Mouse (Mus musculus): ENCODE measurements at regions not wholly inside any gene's neighbourhood (a gene's known extent, or its start where the extent isn't known, plus 50 kb on each side); places are given as distances from the start of the nearest gene placed in this dataset.

- DNase-seq (ENCODE audit: extremely low read depth, low read depth, low spot score), result no peak
Observed at GRCm38 (mm10) chr7:73185591-73185990, 189.7 kb upstream of the Rgma start.

GRCm38 (mm10) chr7:73186501-73186900, 188.8 kb upstream of the Rgma start:
- no peak for DNase-seq (ENCODE audit: extremely low read depth, low read depth, low spot score)

DNA sequence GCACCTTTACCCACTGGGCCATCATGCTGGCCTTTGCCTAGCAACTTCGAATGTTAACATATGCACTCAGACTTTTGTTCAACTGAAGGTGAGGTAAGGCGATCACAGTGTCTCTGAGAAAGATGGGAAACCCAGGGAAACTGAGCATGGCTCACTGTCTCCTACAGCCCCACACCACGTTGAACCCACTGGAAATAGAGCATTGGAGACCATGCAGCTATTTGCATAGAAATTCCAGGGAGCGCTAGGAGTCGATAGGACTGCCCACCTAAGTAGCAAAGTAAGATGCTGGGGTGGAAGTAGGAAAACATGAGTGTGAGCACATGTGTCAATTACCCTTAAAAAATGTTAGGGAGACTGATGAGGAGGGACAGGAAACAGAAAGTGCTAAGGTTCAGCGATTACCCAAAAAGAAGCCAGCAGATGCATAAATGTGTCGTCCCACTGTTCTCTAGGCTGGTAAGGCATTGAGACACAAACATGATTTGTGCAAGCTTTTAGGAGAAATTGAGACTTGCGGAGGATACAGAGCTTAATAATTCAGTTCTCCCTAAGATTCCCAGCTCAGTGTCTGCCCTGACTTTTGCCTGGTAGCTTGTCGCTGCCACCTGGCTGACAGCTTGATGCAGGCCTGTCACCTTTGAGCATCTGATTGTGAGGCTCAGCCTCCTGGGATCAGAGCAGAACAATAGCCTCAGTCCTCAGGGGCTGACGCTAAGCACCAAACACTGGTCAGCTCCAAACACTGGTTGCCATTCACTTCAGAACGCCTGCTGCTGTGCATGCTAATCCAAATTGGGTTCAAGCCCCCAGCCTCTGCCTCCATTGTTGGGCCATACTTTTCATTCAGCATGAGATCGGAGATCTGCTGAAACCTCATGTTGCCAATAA, 183.7 kb upstream of the Rgma start:
- DNase-seq (ENCODE audit: extremely low read depth, low read depth, low spot score), result no peak

GRCm38 (mm10) chr7:73192839-73193238, 182.5 kb upstream of the Rgma start:
- no peak for DNase-seq (ENCODE audit: extremely low read depth, low read depth, low spot score)

DNA sequence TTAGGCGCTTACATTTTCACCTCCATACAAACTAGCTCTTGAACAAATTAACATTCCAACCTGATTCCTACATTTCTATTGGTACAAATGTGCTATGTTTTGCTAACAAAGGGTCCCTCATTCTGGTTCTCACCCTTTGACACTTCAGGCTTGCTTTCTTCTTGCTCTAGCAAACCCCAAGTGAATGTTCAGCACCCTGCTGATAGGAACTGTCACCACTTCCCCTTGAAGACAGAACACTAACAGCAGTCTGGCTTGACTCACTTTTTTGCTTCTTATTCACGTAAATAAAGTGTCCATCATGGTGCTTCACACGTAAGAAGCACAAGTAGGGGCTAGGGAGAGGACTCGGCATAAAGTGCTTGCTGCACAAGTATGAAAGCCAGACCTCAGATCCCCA, 180.0 kb upstream of the Rgma start:
- no peak for DNase-seq (ENCODE audit: extremely low read depth, low read depth, low spot score)

DNA sequence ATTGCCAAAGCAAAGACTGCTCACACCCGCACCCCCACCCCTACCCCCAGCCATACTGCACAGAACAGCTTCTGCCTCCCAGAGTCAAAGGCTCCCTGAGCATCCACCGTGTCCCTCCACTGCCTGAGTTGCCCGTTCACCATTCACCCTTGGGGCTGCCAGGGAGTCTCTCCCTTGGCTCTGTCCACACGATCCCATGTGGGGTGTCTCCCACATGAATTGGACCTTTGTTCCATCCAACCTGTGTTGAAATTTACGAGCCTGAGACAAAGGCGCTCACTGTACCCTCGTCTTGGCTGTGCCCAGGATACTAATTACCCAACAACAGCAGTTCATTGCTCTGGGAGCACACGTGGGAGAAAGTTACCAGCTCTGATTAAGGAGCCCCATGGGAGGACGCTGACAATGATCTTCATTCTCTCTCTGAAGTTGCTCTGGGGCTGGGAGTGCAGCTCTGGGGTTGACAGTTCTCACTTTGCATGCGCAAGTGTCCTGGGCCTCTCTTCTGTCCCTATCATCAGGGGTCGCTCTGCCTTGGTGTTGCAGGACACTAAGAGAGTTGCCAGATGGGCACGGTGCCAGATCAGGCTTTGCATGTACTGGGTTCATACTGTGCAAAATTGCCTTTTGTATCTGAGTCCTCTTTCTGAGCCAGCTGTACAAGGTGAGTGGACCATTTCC, 178.3 kb upstream of the Rgma start:
- DNase-seq (ENCODE audit: extremely low read depth, low read depth, low spot score), result peak; percentile 98

GRCm38 (mm10) chr7:73198069-73198468, 177.2 kb upstream of the Rgma start:
- DNase-seq (ENCODE audit: extremely low read depth, low read depth, low spot score), result peak; percentile 100

DNA sequence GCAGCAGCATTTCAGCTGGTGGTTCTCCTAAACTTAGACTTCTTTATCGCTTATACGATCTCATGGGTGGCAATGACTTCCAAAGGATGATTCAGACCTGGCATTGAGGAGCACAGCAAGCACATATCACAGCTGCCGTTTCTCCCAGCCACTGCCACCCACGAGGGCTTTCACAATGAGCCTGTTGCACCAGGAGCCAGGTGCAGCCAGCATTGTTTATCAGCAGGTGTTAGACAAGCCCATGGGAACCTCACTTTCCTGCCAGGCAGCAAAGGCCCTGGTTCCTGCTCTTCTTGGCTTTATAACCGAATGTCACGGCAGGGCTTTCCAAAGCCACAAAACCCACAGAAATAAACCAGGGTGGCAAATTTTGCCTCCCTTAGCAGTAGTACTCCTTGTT, 175.3 kb upstream of the Rgma start:
- peak; percentile 98 for DNase-seq (ENCODE audit: extremely low read depth, low read depth, low spot score)

- DNase-seq (ENCODE audit: extremely low read depth, low read depth, low spot score), result no peak
Observed at GRCm38 (mm10) chr7:73201330-73201729, 174.0 kb upstream of the Rgma start.

DNA sequence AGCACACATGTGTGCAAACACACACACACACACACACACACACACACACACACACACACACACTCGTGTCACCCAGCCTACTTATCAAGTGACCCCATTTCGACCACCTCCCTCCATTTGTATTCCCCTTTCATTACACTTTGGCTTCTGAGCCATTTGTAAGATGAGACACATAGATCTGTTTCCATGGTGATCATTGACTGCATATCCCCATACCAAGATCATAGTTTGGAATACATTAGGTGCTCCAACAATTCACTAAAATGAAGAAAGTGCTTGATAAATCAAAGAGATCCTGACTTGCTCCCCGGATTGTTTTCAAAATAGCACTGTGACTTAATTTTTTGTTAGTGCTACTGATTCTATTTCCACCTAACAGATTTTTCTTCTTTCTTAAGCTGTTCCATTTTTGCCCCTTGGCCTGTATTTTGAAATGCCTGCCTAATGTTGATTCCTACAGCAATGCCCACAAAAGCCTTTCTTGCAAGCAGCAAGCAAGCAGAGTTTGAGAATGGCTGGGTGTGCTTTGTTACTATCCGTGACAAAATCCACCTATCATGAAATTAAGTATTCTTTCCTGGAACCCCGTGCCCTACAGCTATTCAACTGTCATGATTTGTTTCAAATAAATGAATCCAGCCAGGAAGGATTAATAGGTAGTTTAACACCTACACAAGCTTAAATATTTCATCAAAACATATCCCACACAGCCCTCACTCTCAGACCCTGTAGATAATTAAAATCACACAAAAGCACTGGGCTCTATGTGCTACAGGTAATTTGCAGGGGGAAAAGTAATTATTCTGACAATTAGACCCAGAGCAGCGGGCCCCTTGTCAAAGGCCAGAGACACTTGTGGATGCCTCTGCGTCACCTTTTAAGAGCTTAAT, 168.1 kb upstream of the Rgma start:
- peak; percentile 98 for DNase-seq (ENCODE audit: extremely low read depth, low read depth, low spot score)

- no peak for DNase-seq (ENCODE audit: extremely low read depth, low read depth, low spot score)
Observed at GRCm38 (mm10) chr7:73208479-73208816, 166.9 kb upstream of the Rgma start.

- no peak for DNase-seq (ENCODE audit: extremely low read depth, low read depth, low spot score)
Observed at GRCm38 (mm10) chr7:73208817-73209602, 166.3 kb upstream of the Rgma start.

DNA sequence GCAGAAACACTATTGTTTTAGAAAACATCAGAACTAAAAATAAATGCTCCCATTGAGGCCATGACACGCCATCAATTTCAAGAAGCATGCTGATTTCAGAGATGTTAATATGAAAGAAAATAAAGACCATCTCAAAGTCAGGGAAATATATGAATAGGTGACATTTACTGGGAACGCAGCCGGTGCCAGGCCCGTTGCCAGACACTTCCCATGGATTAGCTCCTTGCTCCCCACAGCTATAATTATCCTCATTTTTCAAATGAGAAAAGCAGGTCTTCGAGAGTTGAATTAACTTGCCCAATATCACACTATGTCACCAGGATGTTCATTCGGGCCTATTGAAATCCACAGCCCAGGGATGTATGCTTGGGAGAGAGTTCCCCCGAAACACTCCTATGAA, 165.2 kb upstream of the Rgma start:
- no peak for DNase-seq (ENCODE audit: extremely low read depth, low read depth, low spot score)

GRCm38 (mm10) chr7:73222237-73222915, 152.9 kb upstream of the Rgma start:
- no peak for DNase-seq (ENCODE audit: extremely low read depth, low read depth, low spot score)

DNA sequence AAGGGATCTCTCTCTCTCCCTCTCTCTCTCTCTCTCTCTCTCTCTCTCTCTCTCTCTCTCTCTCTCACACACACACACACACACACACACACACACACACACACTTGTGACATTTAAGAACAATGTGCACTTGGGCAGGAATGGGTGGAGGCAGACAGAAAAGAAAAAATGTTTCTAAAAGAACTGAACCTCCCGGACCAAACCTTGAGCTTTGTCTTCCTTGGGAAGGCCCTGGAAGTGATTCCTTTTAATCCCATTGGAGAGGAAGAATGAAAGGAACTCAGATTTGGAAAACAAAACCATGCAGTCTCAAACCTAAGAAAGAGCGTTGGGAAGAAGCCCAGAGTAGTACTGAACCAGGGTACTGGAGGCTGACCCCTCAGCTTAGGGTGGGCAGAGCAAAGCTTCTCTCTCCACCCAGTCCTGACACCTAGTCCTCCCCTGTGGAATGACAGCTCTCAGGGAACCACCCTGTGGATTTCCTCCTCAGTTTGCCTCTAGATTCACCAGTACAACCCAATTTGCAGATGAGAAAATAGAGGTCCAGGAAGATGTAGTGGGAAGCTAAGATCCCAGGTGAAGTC, 152.3 kb upstream of the Rgma start:
- DNase-seq (ENCODE audit: extremely low read depth, low read depth, low spot score), result no peak

- DNase-seq (ENCODE audit: extremely low read depth, low read depth, low spot score), result peak; percentile 62
Observed at GRCm38 (mm10) chr7:73233539-73234158, 141.7 kb upstream of the Rgma start.

DNA sequence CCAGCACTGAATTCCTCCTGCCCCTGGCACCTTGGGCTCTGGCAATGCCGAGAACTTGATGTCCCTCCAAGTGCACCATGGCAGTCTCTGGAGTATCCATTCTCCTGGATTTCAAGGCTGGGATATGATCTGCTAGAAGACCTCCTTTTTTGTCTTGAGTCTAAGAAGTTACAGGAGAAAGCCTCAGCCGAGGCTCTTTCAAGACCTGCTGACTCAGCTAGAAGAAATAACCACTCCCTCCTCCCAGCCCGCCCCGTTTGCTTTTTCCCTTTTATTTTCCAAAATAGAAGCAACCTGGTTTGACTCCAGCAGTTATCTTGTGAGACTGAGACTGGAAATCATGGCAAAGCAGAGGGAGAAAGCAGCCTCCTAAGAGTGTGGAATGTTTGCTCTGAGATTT, 136.8 kb upstream of the Rgma start:
- DNase-seq (ENCODE audit: extremely low read depth, low read depth, low spot score), result no peak

DNA sequence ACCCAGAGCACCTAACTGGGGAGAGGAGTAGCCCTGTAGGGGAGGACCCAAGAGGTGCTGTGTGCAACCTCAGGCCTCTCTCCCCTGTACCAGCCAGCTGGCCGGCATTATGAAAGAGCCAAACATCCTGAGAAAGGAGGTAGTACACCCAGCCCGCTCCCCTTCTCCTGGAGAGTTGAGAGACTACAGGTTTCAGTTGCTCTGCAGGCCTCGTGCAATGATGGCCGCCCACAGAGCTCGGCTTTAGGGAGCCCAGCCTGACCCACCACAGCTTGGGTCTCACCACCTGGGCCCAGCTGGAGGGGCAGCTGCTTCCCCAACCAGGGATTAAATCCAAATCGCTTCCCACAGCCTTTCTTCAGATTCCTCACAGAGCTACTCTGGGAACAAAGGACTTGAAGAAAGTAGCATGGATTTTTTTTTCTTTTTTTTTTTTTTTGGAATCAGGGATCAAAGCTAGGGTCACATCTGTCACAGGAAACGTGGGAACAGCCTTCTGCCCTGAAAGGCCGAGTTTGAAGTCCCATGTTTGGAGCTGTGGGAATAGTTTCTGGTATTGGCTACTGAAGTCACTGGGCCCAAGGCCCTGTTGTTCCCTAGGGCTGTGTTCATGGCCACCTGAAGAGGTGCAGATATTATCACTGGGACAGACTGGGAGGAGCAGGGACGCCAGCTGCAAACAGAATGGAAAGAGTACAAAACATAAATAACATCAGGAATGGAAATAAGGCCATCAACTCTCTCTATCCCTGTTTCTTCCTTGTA, 131.5 kb upstream of the Rgma start:
- no peak for DNase-seq (ENCODE audit: extremely low read depth, low read depth, low spot score)

DNA sequence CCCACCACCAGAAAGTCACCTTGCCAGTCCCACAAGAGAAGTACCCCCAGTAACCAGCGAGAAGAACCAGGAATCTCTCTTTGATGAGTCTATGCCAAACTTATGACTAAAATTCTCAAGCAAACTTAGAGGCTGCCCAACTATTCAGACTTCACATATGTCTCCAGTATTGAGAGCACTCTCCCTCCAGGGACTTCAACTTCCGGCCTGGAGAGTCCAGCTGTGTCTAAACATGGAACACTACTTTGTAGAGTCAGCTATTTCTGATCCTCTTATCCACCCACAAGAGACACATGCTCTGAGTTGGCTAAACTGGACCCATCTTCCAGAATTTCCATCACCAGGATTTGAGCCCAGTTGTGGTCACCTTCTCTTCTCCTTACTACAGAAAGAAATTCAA, 129.9 kb upstream of the Rgma start:
- no peak for DNase-seq (ENCODE audit: extremely low read depth, low read depth, low spot score)

Data from fat pad, adult 2 months (tissue).